Mouse (Mus musculus): ENCODE measurements around the gene Tbx10.

DNA sequence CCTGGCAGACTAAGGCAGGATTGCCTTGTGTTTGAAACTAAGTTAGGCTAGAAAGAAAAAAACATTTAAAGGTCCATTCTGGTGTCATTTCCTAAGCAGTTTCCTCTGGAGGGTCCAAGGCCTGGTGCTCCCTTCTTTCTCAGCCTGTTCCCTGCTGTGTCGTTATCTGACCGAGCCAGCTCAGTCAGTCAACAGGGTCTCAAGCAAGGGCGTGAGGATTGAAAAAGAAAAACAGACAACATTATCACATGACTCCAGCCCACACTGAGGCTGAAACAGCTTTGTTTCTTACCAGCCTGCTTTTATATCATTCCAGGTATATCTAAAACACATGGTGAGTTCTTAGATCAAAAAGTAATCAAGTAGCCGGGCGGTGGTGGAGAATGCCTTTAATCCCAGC, 23.1 kb downstream of the Tbx10 start:
- TF ChIP-seq POLR2A (IDR thresholded peaks at IDR 0.05; ENCODE audit: extremely low read depth, insufficient read depth, low read length) (no peak), CTCF (IDR thresholded peaks at IDR 0.05; ENCODE audit: extremely low read depth, insufficient read depth, low read length) (no peak)
